Mouse (Mus musculus) layer of hippocampus, adult 9-11 months (tissue): ENCODE results near the gene Pot1a.
A peak's percentile ranks its signal among the peaks of the same experiment; 100 is the strongest.

ENCODE experiments used
- DNase-seq: peaks from one replicate; pipeline ENCODE4 v3.0.0; 2022

Pot1a gene

DNA sequence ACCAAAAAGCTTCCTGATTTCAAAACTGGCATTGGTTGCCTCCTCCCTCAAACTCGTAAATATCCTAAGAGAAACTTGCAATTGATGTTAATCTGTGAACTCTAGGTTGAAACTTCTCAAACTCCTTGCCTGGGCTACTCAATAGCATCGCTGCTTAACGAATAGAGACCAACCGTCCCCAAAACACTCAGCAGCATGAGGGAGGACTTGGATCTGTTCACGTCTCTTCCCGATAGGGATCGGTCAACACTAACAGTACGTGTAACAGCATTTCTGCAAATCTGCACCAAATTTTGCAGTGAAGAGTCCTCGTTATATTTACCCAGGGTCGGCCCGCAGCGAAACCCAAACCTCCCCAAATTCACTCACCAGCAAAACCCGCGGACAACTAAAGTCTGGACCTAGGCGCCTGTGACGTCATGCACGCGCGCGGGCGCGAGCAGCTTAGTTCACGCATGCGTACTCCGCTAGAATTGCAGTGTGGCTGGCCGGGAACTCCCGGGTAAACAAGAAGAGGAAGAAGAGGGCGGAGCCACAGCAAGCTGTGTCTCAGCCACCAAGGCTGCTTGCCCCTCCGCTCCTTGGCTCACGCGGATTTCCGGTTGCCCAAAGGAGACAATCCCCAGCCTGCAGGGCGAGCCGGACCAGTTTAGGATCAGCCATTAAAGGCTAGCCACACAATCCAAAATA lies at the start of gene Pot1a:
Pot1a (minus strand) TSS at position 441 of the 690 bp plus-strand sequence.
- DNase-seq: peak; percentile 97

DNA sequence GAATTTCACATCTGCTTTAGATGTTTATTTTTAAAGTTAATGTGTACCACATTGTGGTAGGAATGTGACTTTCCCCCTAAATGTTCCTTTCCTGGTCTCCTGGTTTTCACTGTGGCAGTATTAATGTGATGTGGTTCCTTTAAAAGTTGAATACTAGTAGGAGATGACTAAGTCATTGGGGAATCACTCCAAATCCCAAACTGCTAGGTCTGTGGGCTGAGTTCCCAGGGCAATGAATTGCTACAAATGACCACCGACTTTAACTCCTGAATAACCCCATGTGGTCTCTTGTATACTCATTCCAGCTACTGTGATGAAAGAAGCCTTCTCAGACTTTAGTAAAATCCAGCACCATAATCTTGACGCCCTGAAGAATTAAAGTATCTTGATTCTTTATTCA lies 27.2 kb upstream of the Pot1a start:
- no peak for DNase-seq

DNA sequence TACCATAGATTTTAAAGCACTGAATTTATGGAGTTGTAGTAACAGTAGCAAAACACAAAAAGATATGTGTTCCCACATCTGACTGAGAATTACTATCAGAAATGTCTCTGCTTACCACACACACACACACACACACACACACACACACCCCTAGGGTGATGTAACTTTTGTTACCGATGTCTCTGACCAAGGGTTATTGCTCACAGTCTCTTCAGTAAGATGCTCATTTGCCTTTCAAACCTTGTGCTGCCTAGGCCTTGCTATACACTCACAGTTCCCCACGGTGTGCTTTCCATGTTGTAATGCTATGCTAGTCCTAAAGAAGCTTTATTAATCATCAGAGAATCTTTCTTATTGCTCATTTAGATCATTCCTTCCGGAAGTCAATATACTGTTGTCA lies 3.0 kb downstream of the Pot1a start:
- no peak for DNase-seq

DNA sequence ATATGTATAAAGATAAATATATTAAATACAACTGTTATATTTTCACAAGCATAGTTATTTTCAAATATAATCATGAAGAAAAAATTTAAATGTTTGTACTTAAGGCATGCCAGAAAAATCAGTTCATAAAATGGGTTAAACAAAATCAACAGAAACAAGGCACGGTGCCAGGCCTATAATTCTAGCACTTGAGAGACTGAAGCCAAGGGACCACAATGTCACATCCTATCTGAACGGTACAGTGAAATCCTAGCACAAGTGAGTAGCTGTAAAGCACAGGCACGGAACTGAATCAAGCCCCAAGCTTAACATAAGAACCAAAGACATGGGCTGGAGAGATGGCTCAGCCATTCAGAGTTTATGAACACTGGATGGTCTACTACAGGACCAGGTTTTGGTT lies 6.8 kb downstream of the Pot1a start:
- DNase-seq: no peak

DNA sequence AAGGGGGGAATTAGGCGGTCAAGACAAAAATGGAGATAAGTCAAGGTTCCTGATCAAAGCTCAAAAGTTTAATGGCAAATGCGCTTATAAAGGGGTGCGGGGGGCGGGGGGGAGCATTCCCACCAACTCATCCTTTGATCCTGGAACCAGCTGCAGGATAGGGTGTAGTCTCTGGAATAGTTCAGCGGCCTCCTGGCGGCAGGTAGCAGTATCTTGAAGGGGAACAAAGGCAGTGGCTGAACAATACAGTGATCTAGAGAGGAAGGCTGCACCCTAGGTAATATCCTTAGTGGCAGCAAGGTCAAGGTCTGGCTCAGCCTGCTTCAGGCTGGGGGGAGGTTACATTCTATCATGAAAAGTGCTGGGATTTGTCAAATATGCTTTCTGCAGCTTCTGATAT lies 7.8 kb downstream of the Pot1a start:
- DNase-seq: no peak

DNA sequence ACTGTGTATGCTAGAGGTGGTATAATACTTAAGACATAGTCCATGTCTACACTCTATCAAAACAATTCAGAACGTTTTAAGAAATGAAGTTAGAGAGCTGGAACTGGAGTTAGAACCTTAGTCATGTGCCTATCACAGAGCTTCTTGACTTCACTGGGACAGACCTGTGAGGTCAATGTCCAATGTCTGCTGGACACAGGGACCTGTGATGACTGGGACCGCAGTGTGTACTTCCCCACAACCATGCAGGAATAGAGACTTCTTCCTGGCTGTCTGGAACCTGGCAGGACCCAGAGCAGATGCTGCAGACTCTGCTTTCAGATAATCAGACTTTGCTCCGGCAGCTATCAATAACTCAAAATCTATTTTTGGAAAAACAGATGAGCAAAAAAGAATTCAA lies 40.8 kb downstream of the Pot1a start:
- DNase-seq: no peak

DNA sequence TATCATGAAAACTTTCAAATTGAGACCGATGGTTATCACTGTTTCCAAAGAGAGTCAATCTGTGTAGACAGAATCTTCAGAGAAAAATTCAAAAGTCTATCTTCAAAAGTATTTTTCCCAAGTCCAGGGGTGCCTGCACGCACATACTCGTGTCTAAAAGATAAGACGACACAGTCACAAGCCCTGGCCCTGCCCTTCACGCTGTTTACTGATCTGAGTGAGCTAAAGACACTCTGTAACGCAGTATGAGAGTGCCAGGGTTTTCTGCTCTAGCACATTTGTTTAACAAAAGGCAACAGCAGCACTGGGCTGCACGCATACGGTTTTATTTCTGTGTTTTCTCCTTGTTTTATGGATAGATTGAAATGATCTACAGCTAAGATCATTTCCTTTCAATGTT lies 41.5 kb downstream of the Pot1a start:
- no peak for DNase-seq

DNA sequence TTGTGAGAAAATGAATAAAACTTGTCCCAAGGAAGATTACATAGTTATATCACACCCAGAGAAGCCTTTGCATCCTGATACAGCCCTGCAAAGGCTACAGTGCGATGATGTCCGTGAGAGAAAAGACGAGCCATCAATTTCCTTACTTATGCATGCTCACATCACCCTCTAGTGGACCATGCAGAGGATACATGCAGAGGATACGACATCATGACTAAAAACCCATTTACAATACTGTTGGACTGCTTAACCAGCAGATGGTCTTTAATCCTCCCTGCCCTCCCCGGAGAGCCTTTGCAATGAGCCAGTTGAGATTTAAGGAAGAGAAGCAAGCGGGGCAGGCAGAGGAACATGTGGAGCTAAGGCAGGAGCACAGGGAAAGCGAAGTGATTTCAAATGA lies 42.0 kb downstream of the Pot1a start:
- peak; percentile 56 for DNase-seq

DNA sequence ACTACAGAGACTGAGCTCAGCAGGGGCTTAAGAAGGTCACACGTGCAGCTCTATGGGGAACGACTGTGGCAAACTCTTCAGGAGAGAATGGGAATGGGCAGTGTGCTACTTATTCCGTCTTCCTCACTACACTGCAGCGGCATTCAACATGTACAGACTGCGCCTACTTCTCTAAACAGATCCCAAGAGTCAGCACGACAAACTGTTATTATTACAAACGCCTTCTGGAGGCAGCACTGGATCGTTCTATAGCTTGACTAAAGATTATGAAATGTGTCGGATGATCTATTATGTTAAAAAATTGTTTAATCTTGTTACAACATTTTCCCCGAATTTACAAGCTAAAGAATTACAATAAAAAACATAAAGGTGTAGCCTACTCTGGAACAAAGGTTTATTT lies 42.8 kb downstream of the Pot1a start:
- DNase-seq: no peak

DNA sequence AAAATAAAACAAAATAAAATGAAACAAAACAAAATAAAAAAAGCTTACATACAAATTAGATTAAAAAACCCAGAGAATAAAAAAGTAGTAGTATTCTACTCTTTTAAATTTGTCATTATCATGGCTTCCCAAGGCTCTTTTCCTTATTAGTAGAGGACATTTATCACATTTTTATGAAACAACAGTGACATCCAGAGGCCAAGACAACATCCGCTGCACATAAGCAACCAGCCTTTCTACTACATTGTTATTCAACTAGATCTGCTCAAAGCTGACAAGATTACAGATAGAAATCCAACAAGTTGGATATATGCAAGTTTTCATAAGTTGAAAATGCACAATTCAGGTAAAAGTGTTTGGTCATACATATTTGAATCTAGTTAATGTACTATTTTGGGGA lies 56.4 kb downstream of the Pot1a start:
- DNase-seq: no peak

DNA sequence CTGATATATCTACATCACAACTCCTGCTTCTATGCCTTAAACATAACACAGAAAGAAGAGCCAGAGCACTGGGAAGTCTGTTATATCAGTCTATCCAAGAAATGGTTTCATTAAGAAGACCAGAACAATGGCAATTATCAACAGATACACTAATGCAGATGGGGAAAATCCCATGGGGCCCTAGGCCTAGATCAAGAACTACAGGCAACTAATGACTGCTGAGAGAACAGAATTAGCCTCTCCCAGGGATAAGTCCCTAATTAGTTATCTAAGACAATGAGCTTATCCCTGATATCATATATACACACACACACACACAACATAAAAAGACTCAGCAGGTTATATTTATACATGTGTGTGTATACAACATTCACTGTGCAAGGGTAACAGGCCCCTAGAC lies 72.5 kb downstream of the Pot1a start:
- DNase-seq: no peak

DNA sequence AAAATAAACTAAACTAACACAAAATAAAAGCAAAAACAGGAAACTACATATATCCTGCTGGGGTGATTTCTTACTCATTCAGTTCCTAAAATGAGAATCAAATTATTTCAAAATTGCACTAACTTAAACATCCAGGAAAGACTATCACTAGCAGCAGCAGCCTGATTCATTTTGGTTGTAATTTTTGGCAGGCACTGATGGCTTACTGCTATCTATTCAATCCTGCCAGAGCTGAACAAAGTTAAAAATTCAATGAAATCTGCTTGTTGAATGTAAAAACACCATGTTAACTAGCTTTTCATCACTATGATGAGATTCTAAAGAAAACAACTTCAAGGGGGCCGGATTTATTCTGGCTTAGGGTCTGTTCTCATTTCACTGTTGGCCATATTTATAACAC lies 82.5 kb downstream of the Pot1a start:
- DNase-seq: peak; percentile 3

DNA sequence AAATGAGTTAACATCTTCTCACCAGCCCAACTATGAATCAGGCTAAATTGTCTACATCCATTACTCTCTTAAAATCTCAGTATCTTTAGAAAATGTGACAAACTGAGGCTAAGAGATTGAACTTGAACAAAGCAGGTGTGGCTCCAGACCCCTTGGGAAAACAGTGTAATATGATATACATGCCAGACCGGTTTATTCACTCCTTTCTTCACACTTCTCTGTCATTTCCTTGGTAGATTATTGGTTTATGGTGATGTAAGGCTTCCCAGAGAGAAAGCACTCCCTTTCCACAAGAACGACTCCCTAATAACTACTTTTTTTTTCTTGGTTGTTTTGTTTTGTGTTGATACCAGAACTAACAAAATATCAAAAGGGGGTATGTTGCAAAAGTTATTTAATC lies 98.4 kb downstream of the Pot1a start:
- DNase-seq: no peak

DNA sequence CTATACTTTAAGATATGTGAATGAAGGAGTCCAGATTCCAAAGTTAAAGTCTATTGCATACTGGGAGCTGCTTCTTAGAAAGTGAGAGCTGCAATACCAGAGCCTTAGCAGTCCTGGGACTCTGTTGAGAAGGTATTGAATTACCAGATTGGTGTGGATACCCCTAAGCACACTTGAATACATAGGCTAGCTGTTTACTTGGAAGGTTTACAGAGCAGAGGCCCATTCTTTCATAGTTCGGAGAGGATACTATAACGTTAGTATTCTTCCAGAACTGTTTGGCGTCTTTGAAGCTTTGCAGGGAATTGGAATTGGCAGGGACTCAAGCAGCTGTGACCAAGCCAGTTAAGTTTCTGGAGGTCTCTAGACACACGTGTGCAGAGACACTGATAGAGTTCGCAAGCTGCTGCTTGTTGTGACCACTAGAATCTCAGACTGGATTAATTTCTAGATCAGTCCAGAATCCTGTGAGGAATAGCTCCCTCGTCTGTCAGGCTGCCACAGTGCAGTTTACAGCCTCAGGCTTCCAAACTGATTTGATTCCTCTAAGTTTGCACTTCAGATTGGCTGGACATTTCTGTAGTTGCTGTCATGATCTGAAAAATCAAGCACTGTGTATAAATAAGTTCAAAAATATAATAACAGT lies 99.7 kb downstream of the Pot1a start:
- peak; percentile 51 for DNase-seq

DNA sequence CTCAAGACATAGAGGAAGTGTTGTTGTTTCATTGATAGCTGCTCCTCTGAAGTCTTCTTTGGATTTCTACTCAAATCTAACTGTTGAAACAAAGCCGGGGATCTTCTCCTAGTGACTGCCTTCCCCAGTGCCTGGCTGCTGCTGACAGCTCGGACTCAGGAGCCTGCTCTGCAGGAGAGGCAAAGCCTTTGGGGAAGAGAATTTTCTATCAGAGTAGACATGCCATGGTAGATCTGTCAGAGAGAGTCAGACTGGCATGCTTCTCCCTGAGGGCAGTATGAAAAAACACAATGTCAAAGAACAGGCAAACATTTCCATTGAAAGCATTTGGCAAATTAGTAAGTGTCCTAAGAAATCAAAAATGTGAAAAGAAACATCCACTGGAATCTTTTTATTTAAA lies 109.1 kb downstream of the Pot1a start:
- no peak for DNase-seq
